Mouse (Mus musculus): ENCODE data around the gene Ube2ql1.

DNA sequence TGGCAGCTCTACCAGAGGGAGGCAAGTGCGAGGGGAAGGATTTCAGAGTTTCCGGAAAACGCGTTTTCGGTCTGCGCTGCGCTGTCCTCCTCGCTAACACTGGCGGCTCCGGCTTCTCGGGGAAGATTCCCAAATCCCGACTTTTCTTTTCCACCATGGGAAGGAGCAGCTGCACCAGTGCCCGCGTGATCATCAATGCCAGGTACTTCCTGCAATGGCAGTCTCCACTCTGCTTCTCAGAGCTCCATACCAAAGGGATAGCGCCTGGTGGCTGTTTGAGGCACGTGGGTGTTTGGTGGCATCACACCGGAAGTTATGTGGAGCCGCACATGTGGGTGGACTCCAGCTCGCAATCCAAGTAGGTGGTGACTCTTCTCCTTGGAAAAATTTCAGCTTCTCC lies 38.5 kb upstream of the Ube2ql1 start:
- no peak for TF ChIP-seq CHD2 (IDR thresholded peaks at IDR 0.05; ENCODE audit: low read depth, low read length)
- no peak for TF ChIP-seq ZC3H11A (IDR thresholded peaks at IDR 0.05; ENCODE audit: borderline replicate concordance, low read depth, low read length)
- no peak for TF ChIP-seq HCFC1 (IDR thresholded peaks at IDR 0.05; ENCODE audit: borderline replicate concordance, insufficient read depth, low read length)
